Mouse (Mus musculus): ENCODE results near the gene Zfyve28. TPM values are rescaled to one million over a fixed set of nuclear protein-coding genes. Genes with fewer than 3 reads are reported as not detected.

Gene Zfyve28
- polyA plus RNA-seq, 1 experiment = 42.2 TPM

GRCm38 (mm10) chr5:34255189-34255588 lies 33.1 kb downstream of the Zfyve28 start:
- TF ChIP-seq POLR2A (IDR thresholded peaks at IDR 0.05; ENCODE audit: extremely low read depth, insufficient read depth, low read length) (no peak), CTCF (IDR thresholded peaks at IDR 0.05; ENCODE audit: extremely low read depth, insufficient read depth, low read length) (peak; percentile 21; the same call in 1 of the 2 replicates)
- Histone ChIP-seq H3K4me1 (ENCODE audit: control insufficient read depth, insufficient read depth, low read length) (peaks cover 17% of the 10 kb centered on the region), H3K27ac (ENCODE audit: insufficient read depth, low read length) (no peak overlapping the region), H3K4me3 (ENCODE audit: insufficient read depth, low read length) (no peak overlapping the region)

- peaks cover 19% of the 10 kb centered on the region for H3K4me1 ChIP-seq (ENCODE audit: control insufficient read depth, insufficient read depth, low read length)
- TF ChIP-seq CTCF (IDR thresholded peaks at IDR 0.05; ENCODE audit: extremely low read depth, insufficient read depth, low read length) (no peak), POLR2A (IDR thresholded peaks at IDR 0.05; ENCODE audit: extremely low read depth, insufficient read depth, low read length) (no peak)
- no peak overlapping the region for H3K27ac ChIP-seq (ENCODE audit: insufficient read depth, low read length)
Observed at GRCm38 (mm10) chr5:34254309-34254708, 33.9 kb downstream of the Zfyve28 start.

GRCm38 (mm10) chr5:34252967-34253519 lies 35.2 kb downstream of the Zfyve28 start:
- Histone ChIP-seq H3K4me1 (ENCODE audit: control insufficient read depth, insufficient read depth, low read length) (peaks cover 19% of the 10 kb centered on the region), H3K4me3 (ENCODE audit: insufficient read depth, low read length) (no peak overlapping the region), H3K27ac (ENCODE audit: insufficient read depth, low read length) (peak overlapping the region; percentile 6)
- TF ChIP-seq CTCF (IDR thresholded peaks at IDR 0.05; ENCODE audit: extremely low read depth, insufficient read depth, low read length) = no peak
- TF ChIP-seq POLR2A (IDR thresholded peaks at IDR 0.05; ENCODE audit: extremely low read depth, insufficient read depth, low read length) = no peak

More at GRCm38 (mm10) chr5:34254309-34254708, 33.9 kb downstream of the Zfyve28 start:
- no peak overlapping the region for H3K4me3 ChIP-seq (ENCODE audit: insufficient read depth, low read length)

GRCm38 (mm10) chr5:34252307-34252966 lies 35.8 kb downstream of the Zfyve28 start:
- H3K27ac ChIP-seq (ENCODE audit: insufficient read depth, low read length) = peak overlapping the region; percentile 6
- TF ChIP-seq POLR2A (IDR thresholded peaks at IDR 0.05; ENCODE audit: extremely low read depth, insufficient read depth, low read length) (no peak), CTCF (IDR thresholded peaks at IDR 0.05; ENCODE audit: extremely low read depth, insufficient read depth, low read length) (no peak)
- peaks cover 19% of the 10 kb centered on the region for H3K4me1 ChIP-seq (ENCODE audit: control insufficient read depth, insufficient read depth, low read length)
- no peak overlapping the region for H3K4me3 ChIP-seq (ENCODE audit: insufficient read depth, low read length)

GRCm38 (mm10) chr5:34251794-34252193 lies 36.5 kb downstream of the Zfyve28 start:
- Histone ChIP-seq H3K27ac (ENCODE audit: insufficient read depth, low read length) (no peak overlapping the region), H3K4me1 (ENCODE audit: control insufficient read depth, insufficient read depth, low read length) (peaks cover 19% of the 10 kb centered on the region), H3K4me3 (ENCODE audit: insufficient read depth, low read length) (no peak overlapping the region)
- TF ChIP-seq CTCF (IDR thresholded peaks at IDR 0.05; ENCODE audit: extremely low read depth, insufficient read depth, low read length) = no peak
- no peak for TF ChIP-seq POLR2A (IDR thresholded peaks at IDR 0.05; ENCODE audit: extremely low read depth, insufficient read depth, low read length)

GRCm38 (mm10) chr5:34250090-34250489 lies 38.2 kb downstream of the Zfyve28 start:
- Histone ChIP-seq H3K27ac (ENCODE audit: insufficient read depth, low read length) (no peak overlapping the region), H3K4me3 (ENCODE audit: insufficient read depth, low read length) (no peak overlapping the region), H3K4me1 (ENCODE audit: control insufficient read depth, insufficient read depth, low read length) (peaks cover 19% of the 10 kb centered on the region)
- no peak for TF ChIP-seq POLR2A (IDR thresholded peaks at IDR 0.05; ENCODE audit: extremely low read depth, insufficient read depth, low read length)
- TF ChIP-seq CTCF (IDR thresholded peaks at IDR 0.05; ENCODE audit: extremely low read depth, insufficient read depth, low read length) = no peak

- Histone ChIP-seq H3K27ac (ENCODE audit: insufficient read depth, low read length) (no peak overlapping the region), H3K4me3 (ENCODE audit: insufficient read depth, low read length) (no peak overlapping the region), H3K4me1 (ENCODE audit: control insufficient read depth, insufficient read depth, low read length) (peaks cover 19% of the 10 kb centered on the region)
- no peak for TF ChIP-seq CTCF (IDR thresholded peaks at IDR 0.05; ENCODE audit: extremely low read depth, insufficient read depth, low read length)
- no peak for TF ChIP-seq POLR2A (IDR thresholded peaks at IDR 0.05; ENCODE audit: extremely low read depth, insufficient read depth, low read length)
Observed at GRCm38 (mm10) chr5:34249132-34249531, 39.1 kb downstream of the Zfyve28 start.

- H3K4me3 ChIP-seq (ENCODE audit: insufficient read depth, low read length) = no peak overlapping the region
- peaks cover 23% of the 10 kb centered on the region for H3K4me1 ChIP-seq (ENCODE audit: control insufficient read depth, insufficient read depth, low read length)
- no peak overlapping the region for H3K27ac ChIP-seq (ENCODE audit: insufficient read depth, low read length)
- no peak for TF ChIP-seq CTCF (IDR thresholded peaks at IDR 0.05; ENCODE audit: extremely low read depth, insufficient read depth, low read length)
- TF ChIP-seq POLR2A (IDR thresholded peaks at IDR 0.05; ENCODE audit: extremely low read depth, insufficient read depth, low read length) = no peak
Observed at GRCm38 (mm10) chr5:34246443-34246842, 41.8 kb downstream of the Zfyve28 start.

GRCm38 (mm10) chr5:34243062-34243461 lies 45.2 kb downstream of the Zfyve28 start:
- peaks cover 24% of the 10 kb centered on the region for H3K4me1 ChIP-seq (ENCODE audit: control insufficient read depth, insufficient read depth, low read length)
- H3K27ac ChIP-seq (ENCODE audit: insufficient read depth, low read length) = peak overlapping the region; percentile 82
- H3K4me3 ChIP-seq (ENCODE audit: insufficient read depth, low read length) = no peak overlapping the region
- TF ChIP-seq CTCF (IDR thresholded peaks at IDR 0.05; ENCODE audit: extremely low read depth, insufficient read depth, low read length) (no peak), POLR2A (IDR thresholded peaks at IDR 0.05; ENCODE audit: extremely low read depth, insufficient read depth, low read length) (no peak)
